Mouse (Mus musculus) limb, embryonic 13.5 days (tissue): ENCODE results near the gene Glo1. TPM values are rescaled to one million over a fixed set of nuclear protein-coding genes. Genes with fewer than 3 reads are reported as not detected.
A peak's percentile ranks its signal among the peaks of the same experiment; 100 is the strongest.
"Not testable (repeated sequence)": the region's sequence is repeated elsewhere in the genome, so short reads cannot be mapped to it uniquely, and the experiment has no call there.

ENCODE experiments used
- ATAC-seq: fragments of 200-750 bp; cut with Nextera tagmentation; 2 replicates; pipeline ENCODE4 v1.8.0; 2017; ENCODE audit warnings: low read depth, moderate number of reproducible peaks, moderate TSS enrichment; ENCODE audit not compliant: low FRiP score
- H3K27ac ChIP-seq: fragments of 300-500 bp; sonication (generic); 2 replicates; pipeline ENCODE4 v1.5.1; 2015; ENCODE audit warnings: inconsistent platforms, mild to moderate bottlenecking, moderate library complexity
- H3K27me3 ChIP-seq: fragments of 300-500 bp; sonication (generic); 2 replicates; pipeline ENCODE4 v1.6.1; 2015; ENCODE audit warnings: mild to moderate bottlenecking, inconsistent platforms
- H3K36me3 ChIP-seq: fragments of 300-500 bp; sonication (generic); 2 replicates; pipeline ENCODE4 v1.6.1; 2015; ENCODE audit warnings: inconsistent platforms, mild to moderate bottlenecking, moderate library complexity
- H3K4me1 ChIP-seq: fragments of 300-500 bp; sonication (generic); 2 replicates; pipeline ENCODE4 v1.6.1; 2015; ENCODE audit warnings: inconsistent platforms
- H3K4me2 ChIP-seq: fragments of 300-500 bp; sonication (generic); replicated peaks from 2 replicates; pipeline ENCODE4 v1.6.1; 2015; ENCODE audit warnings: inconsistent platforms, mild to moderate bottlenecking, moderate library complexity
- H3K4me3 ChIP-seq: fragments of 300-500 bp; sonication (generic); 2 replicates; pipeline ENCODE4 v1.5.1; 2015; ENCODE audit warnings: moderate library complexity, mild to moderate bottlenecking, inconsistent platforms
- H3K9ac ChIP-seq: fragments of 300-500 bp; sonication (generic); 2 replicates; pipeline ENCODE4 v1.6.1; 2015; ENCODE audit warnings: mild to moderate bottlenecking, inconsistent platforms
- H3K9me3 ChIP-seq: fragments of 300-500 bp; sonication (generic); 2 replicates; pipeline ENCODE4 v1.6.1; 2016; ENCODE audit warnings: inconsistent platforms
- WGBS: fragments of 180-500 bp; shearing (Covaris S2); methylation state at CpG from one replicate; pipeline ENCODE4 v1.1.7; 2015; 5-methylcytosine and 5-hydroxymethylcytosine counted together
- polyA plus RNA-seq: library from polyadenylated mRNA; unstranded; fragments of >200 nt; fragmentation: Nextera tagmentation; extraction: Ambion mirVana; gene quantifications from 2 replicates; pipeline ENCODE4 v1.2.1, GENCODE M21; 2015

Glo1 gene
- polyA plus RNA-seq, 1 experiment from 2014 or later, result 211 TPM

GRCm38 (mm10) chr17:30638996-30639395 lies 12.3 kb upstream of the Glo1 start:
- no peak overlapping the region for H3K4me3 ChIP-seq
- WGBS, result 32% methylated on average over 2 of the region's 2 CpGs
- H3K9me3 ChIP-seq, result no peaks in the 10 kb centered on the region
- no peak overlapping the region for H3K4me2 ChIP-seq
- H3K9ac ChIP-seq, result no peak overlapping the region
- no peak overlapping the region for H3K27ac ChIP-seq
- peaks cover 4% of the 10 kb centered on the region; the same call in 1 of the 2 replicates for H3K4me1 ChIP-seq
- H3K36me3 ChIP-seq, result no peaks in the 10 kb centered on the region
- no peak for ATAC-seq
- 0 out of 2 replicates have a peak, but pooled peaks cover 3% of the 10 kb centered on the region for H3K27me3 ChIP-seq

GRCm38 (mm10) chr17:30637714-30638113 lies 11.0 kb upstream of the Glo1 start:
- Histone ChIP-seq H3K4me2 (no peak overlapping the region), H3K9me3 (no peaks in the 10 kb centered on the region), H3K4me1 (peaks cover 4% of the 10 kb centered on the region; the same call in 1 of the 2 replicates), H3K27me3 (0 out of 2 replicates have a peak, but pooled peaks cover 3% of the 10 kb centered on the region), H3K36me3 (no peaks in the 10 kb centered on the region), H3K4me3 (no peak overlapping the region), H3K9ac (no peak overlapping the region), H3K27ac (no peak overlapping the region)
- ATAC-seq, result no peak
- 55% methylated on average over 1 of the region's 1 CpGs for WGBS

GRCm38 (mm10) chr17:30635367-30635766 lies 8.7 kb upstream of the Glo1 start:
- Histone ChIP-seq H3K9me3 (no peaks in the 10 kb centered on the region), H3K4me1 (peaks cover 4% of the 10 kb centered on the region; the same call in 1 of the 2 replicates), H3K27ac (no peak overlapping the region), H3K27me3 (0 out of 2 replicates have a peak, but pooled peaks cover 3% of the 10 kb centered on the region), H3K36me3 (no peaks in the 10 kb centered on the region), H3K9ac (no peak overlapping the region), H3K4me3 (peak overlapping the region; percentile 20), H3K4me2 (peak overlapping the region; percentile 45)
- WGBS, result 25% methylated on average over 16 of the region's 17 CpGs
- no peak for ATAC-seq

GRCm38 (mm10) chr17:30624132-30624531 lies 2.5 kb downstream of the Glo1 start, which contains the start of gene Dnah8:
Dnah8 (plus strand) TSS chr17:30624354.
- H3K27ac ChIP-seq, H3K4me3 ChIP-seq, H3K36me3 ChIP-seq, H3K27me3 ChIP-seq, H3K4me2 ChIP-seq, H3K9ac ChIP-seq, ATAC-seq, H3K9me3 ChIP-seq, H3K4me1 ChIP-seq: not testable (repeated sequence)
- WGBS, result no CpG with 5 or more reads among the region's 20 CpGs

GRCm38 (mm10) chr17:30623200-30623599 lies 3.5 kb downstream of the Glo1 start:
- H3K9ac ChIP-seq, result no peak overlapping the region
- H3K36me3 ChIP-seq, result no peaks in the 10 kb centered on the region
- no peaks in the 10 kb centered on the region for H3K9me3 ChIP-seq
- ATAC-seq, result no peak
- H3K4me1 ChIP-seq, result peaks cover 7% of the 10 kb centered on the region; the same call in 1 of the 2 replicates
- no peaks in the 10 kb centered on the region for H3K27me3 ChIP-seq
- no peak overlapping the region for H3K4me3 ChIP-seq
- no peak overlapping the region for H3K27ac ChIP-seq
- WGBS, result 88% methylated on average over 3 of the region's 3 CpGs
- no peak overlapping the region for H3K4me2 ChIP-seq

GRCm38 (mm10) chr17:30621450-30621849 lies 5.2 kb downstream of the Glo1 start:
- Histone ChIP-seq H3K4me3 (no peak overlapping the region), H3K36me3 (no peaks in the 10 kb centered on the region), H3K9ac (no peak overlapping the region), H3K9me3 (no peaks in the 10 kb centered on the region), H3K4me2 (no peak overlapping the region), H3K27ac (no peak overlapping the region), H3K27me3 (no peaks in the 10 kb centered on the region), H3K4me1 (peaks cover 7% of the 10 kb centered on the region; the same call in 1 of the 2 replicates)
- whole genome bisulfite sequencing, result 69% methylated on average over 4 of the region's 4 CpGs
- ATAC-seq, result no peak

GRCm38 (mm10) chr17:30620548-30620947 lies 6.1 kb downstream of the Glo1 start:
- Histone ChIP-seq H3K4me3 (no peak overlapping the region), H3K4me2 (no peak overlapping the region), H3K9me3 (no peaks in the 10 kb centered on the region), H3K27me3 (no peaks in the 10 kb centered on the region), H3K36me3 (no peaks in the 10 kb centered on the region), H3K4me1 (peaks cover 7% of the 10 kb centered on the region; the same call in 1 of the 2 replicates), H3K9ac (no peak overlapping the region), H3K27ac (no peak overlapping the region)
- ATAC-seq, result no peak
- WGBS, result 15% methylated on average over 2 of the region's 2 CpGs

GRCm38 (mm10) chr17:30619153-30619552 lies 7.5 kb downstream of the Glo1 start:
- ATAC-seq, result no peak
- no peak overlapping the region for H3K4me3 ChIP-seq

GRCm38 (mm10) chr17:30618136-30618891 lies 8.4 kb downstream of the Glo1 start:
- ATAC-seq, result no peak
- no peaks in the 10 kb centered on the region for H3K27me3 ChIP-seq
- 79% methylated on average over 3 of the region's 3 CpGs for WGBS

More at GRCm38 (mm10) chr17:30619153-30619552, 7.5 kb downstream of the Glo1 start:
- Histone ChIP-seq H3K9ac (no peak overlapping the region), H3K4me2 (no peak overlapping the region), H3K27ac (no peak overlapping the region), H3K36me3 (no peaks in the 10 kb centered on the region), H3K27me3 (no peaks in the 10 kb centered on the region), H3K9me3 (no peaks in the 10 kb centered on the region), H3K4me1 (peaks cover 7% of the 10 kb centered on the region; the same call in 1 of the 2 replicates)
- WGBS, result 27% methylated on average over 2 of the region's 2 CpGs

GRCm38 (mm10) chr17:30616203-30616602 lies 10.5 kb downstream of the Glo1 start:
- Histone ChIP-seq H3K4me1 (peaks cover 14% of the 10 kb centered on the region), H3K9ac (no peak overlapping the region), H3K27me3 (no peaks in the 10 kb centered on the region), H3K36me3 (no peaks in the 10 kb centered on the region), H3K4me3 (no peak overlapping the region), H3K27ac (no peak overlapping the region), H3K4me2 (no peak overlapping the region), H3K9me3 (no peaks in the 10 kb centered on the region)
- ATAC-seq, result no peak
- WGBS, result 87% methylated on average over 5 of the region's 5 CpGs

More at GRCm38 (mm10) chr17:30618136-30618891, 8.4 kb downstream of the Glo1 start:
- H3K4me1 ChIP-seq, result peaks cover 7% of the 10 kb centered on the region; the same call in 1 of the 2 replicates
- no peak overlapping the region for H3K4me3 ChIP-seq
- H3K27ac ChIP-seq, result no peak overlapping the region
- H3K36me3 ChIP-seq, result no peaks in the 10 kb centered on the region
- no peak overlapping the region for H3K4me2 ChIP-seq
- H3K9ac ChIP-seq, result no peak overlapping the region
- H3K9me3 ChIP-seq, result no peaks in the 10 kb centered on the region

GRCm38 (mm10) chr17:30613350-30613749 lies 13.3 kb downstream of the Glo1 start:
- Histone ChIP-seq H3K9me3 (no peaks in the 10 kb centered on the region), H3K36me3 (0 out of 2 replicates have a peak, but pooled peaks cover 3% of the 10 kb centered on the region), H3K27ac (no peak overlapping the region), H3K4me1 (peaks cover 27% of the 10 kb centered on the region), H3K4me2 (no peak overlapping the region), H3K4me3 (no peak overlapping the region), H3K9ac (no peak overlapping the region), H3K27me3 (no peaks in the 10 kb centered on the region)
- ATAC-seq, result no peak

GRCm38 (mm10) chr17:30612075-30612859 lies 14.4 kb downstream of the Glo1 start:
- H3K4me2 ChIP-seq, result peak overlapping the region; percentile 70

More at GRCm38 (mm10) chr17:30612075-30612859, 14.4 kb downstream of the Glo1 start:
- peak overlapping the region; percentile 86 for H3K9ac ChIP-seq
- WGBS, result 0% methylated on average over 34 of the region's 34 CpGs
- H3K9me3 ChIP-seq, result no peaks in the 10 kb centered on the region
- H3K27ac ChIP-seq, result peak overlapping the region; percentile 75
- H3K27me3 ChIP-seq, result no peaks in the 10 kb centered on the region
- peaks cover 5% of the 10 kb centered on the region; the same call in 1 of the 2 replicates for H3K36me3 ChIP-seq
- H3K4me1 ChIP-seq, result peaks cover 37% of the 10 kb centered on the region
- ATAC-seq, result peak; percentile 100
- H3K4me3 ChIP-seq, result peak overlapping the region; percentile 73
